Mouse (Mus musculus) heart, adult 2 months (tissue): ENCODE results near the gene Lipk.

Experiments used
- CTCF ChIP-seq: fragments of 200-600 bp; IDR thresholded peaks from 2 replicates; pipeline ENCODE4 v1.8.1; 2022; ENCODE audit warnings: antibody characterized with exemption, mild to moderate bottlenecking, moderate library complexity
- POLR2A ChIP-seq: fragments of 200-500 bp; IDR thresholded peaks from 2 replicates; pipeline ENCODE4 v1.6.1; 2011; ENCODE audit warnings: mild to moderate bottlenecking, low read depth, low read length, control low read depth; ENCODE audit not compliant: insufficient read depth

DNA sequence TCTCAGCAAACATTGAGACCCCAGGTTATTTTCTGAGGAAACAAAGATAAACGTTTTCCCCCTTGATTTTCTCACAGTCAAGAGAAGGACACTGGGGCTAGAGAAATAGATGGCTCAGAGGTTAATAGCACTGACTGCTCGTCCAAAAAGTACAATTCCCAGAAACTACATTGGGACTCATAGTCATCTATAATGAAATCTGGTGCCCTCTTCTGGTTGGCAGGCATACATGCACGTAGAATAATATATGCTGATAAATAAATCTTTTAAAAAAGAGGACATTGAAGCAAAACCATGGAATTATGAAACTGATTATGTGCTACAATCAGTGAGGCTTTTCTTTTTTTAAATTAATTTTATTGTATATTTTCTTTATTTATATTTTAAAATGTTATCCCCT is 14.7 kb downstream of the Lipk start:
- TF ChIP-seq CTCF: peak; percentile 72
- TF ChIP-seq POLR2A: no peak
